Mouse (Mus musculus): ENCODE data around the gene Prkca. TPM values are rescaled to one million over a fixed set of nuclear protein-coding genes. Genes with fewer than 3 reads are reported as not detected.

The Prkca gene
- polyA plus RNA-seq, 1 experiment = 2.2 TPM

DNA sequence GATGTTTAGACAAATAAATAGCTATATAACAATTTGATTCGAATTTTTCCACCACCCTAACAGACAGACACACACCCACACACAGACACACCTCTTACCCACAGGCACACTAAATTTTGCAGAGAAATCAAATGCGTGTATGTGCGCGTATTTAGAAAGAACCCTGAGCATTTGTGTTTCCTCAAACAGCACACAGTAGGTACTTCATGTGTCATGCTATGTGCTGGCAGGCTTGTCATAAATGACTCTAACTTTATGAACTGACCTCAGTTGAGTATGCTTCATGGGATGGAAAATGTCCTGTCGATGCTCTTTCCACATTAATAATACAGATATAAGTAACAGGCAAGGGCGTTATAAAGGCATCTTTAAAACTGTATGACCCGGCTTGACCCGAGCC, 17.8 kb downstream of the Prkca start:
- Histone ChIP-seq H3K4me1 (ENCODE audit: control insufficient read depth, insufficient read depth, low read length) (no peaks in the 10 kb centered on the region), H3K27me3 (ENCODE audit: control insufficient read depth, insufficient read depth, low read length) (no peaks in the 10 kb centered on the region), H3K4me3 (ENCODE audit: control insufficient read depth, low read depth, low read length) (no peak overlapping the region), H3K36me3 (ENCODE audit: control insufficient read depth, insufficient read depth, low read length) (no peaks in the 10 kb centered on the region), H3K27ac (ENCODE audit: control insufficient read depth, insufficient read depth, low read depth, low read length) (no peak overlapping the region)
- TF ChIP-seq POLR2A (IDR thresholded peaks at IDR 0.05; ENCODE audit: control insufficient read depth, low read depth, low read length) (no peak), CTCF (IDR thresholded peaks at IDR 0.05; ENCODE audit: control insufficient read depth, insufficient read depth, insufficient replicate concordance, low read depth, low read length) (no peak)

DNA sequence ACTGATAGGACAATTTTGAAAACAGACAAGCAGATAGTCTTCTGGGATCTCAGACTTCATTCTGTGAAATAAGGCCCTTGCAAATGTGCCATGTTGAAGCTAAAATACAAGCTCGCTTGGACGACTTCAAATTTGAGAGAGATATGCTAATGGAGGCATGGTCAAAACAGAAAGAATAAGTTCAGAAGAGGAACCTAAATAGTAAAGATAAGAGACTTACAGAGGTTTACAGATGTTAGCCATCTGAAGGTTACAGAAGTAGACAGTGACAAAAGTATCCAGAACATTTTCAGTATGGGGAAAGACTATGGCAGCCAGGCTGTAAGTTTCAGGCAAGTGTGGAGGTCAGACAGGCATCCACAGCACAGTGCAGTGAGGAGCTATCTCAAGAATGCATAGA, 21.6 kb downstream of the Prkca start:
- no peaks in the 10 kb centered on the region for H3K27me3 ChIP-seq (ENCODE audit: control insufficient read depth, insufficient read depth, low read length)
- TF ChIP-seq POLR2A (IDR thresholded peaks at IDR 0.05; ENCODE audit: control insufficient read depth, low read depth, low read length) (no peak), CTCF (IDR thresholded peaks at IDR 0.05; ENCODE audit: control insufficient read depth, insufficient read depth, insufficient replicate concordance, low read depth, low read length) (no peak)

DNA sequence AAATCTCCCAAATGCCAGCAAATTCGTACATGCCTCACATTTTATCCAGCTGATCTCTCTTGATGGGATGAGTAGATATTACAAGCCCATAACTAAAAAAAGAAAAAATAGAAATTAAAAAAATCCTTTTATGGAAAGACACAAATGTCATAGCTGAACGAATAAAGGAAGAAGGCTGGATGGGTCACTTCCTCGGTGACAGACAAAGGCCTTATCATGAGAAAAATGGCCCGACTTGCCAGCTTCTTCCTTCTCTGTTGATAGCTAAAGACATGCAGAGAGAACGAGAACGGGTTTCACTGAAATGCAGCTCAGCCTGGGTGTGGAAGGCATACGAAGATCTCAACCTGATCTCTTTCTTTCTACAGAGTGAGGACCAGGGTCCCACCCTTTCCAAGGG, 23.2 kb downstream of the Prkca start:
- no peaks in the 10 kb centered on the region for H3K4me1 ChIP-seq (ENCODE audit: control insufficient read depth, insufficient read depth, low read length)
- no peaks in the 10 kb centered on the region for H3K36me3 ChIP-seq (ENCODE audit: control insufficient read depth, insufficient read depth, low read length)
- TF ChIP-seq POLR2A (IDR thresholded peaks at IDR 0.05; ENCODE audit: control insufficient read depth, low read depth, low read length) (no peak), CTCF (IDR thresholded peaks at IDR 0.05; ENCODE audit: control insufficient read depth, insufficient read depth, insufficient replicate concordance, low read depth, low read length) (no peak)
- no peak overlapping the region for H3K4me3 ChIP-seq (ENCODE audit: control insufficient read depth, low read depth, low read length)
- no peaks in the 10 kb centered on the region for H3K27me3 ChIP-seq (ENCODE audit: control insufficient read depth, insufficient read depth, low read length)
- no peak overlapping the region for H3K27ac ChIP-seq (ENCODE audit: control insufficient read depth, insufficient read depth, low read depth, low read length)

More for the DNA sequence above, 21.6 kb downstream of the Prkca start:
- Histone ChIP-seq H3K27ac (ENCODE audit: control insufficient read depth, insufficient read depth, low read depth, low read length) (no peak overlapping the region), H3K36me3 (ENCODE audit: control insufficient read depth, insufficient read depth, low read length) (no peaks in the 10 kb centered on the region), H3K4me3 (ENCODE audit: control insufficient read depth, low read depth, low read length) (no peak overlapping the region), H3K4me1 (ENCODE audit: control insufficient read depth, insufficient read depth, low read length) (no peaks in the 10 kb centered on the region)

DNA sequence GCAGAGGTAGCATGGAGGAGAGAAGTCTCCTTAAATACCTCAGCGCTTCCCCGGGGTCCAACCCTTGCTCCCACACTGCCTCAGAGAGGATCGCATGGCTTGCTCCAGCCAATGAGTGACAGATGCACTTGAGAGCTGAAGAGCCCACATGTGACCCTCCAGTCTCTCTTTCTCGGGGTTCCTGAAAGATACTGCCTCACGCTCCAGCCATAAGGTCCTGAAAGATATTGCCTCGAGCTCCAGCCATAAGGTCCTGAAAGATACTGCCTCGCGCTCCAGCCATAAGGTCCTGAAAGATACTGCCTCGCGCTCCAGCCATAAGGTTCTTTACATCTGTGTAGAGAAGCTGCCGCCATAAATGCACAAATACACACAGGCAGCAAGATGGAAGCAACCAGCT, 24.6 kb downstream of the Prkca start:
- H3K4me3 ChIP-seq (ENCODE audit: control insufficient read depth, low read depth, low read length) = no peak overlapping the region
- TF ChIP-seq POLR2A (IDR thresholded peaks at IDR 0.05; ENCODE audit: control insufficient read depth, low read depth, low read length) = no peak
- TF ChIP-seq CTCF (IDR thresholded peaks at IDR 0.05; ENCODE audit: control insufficient read depth, insufficient read depth, insufficient replicate concordance, low read depth, low read length) = no peak
- H3K36me3 ChIP-seq (ENCODE audit: control insufficient read depth, insufficient read depth, low read length) = no peaks in the 10 kb centered on the region
- no peaks in the 10 kb centered on the region for H3K4me1 ChIP-seq (ENCODE audit: control insufficient read depth, insufficient read depth, low read length)
- H3K27ac ChIP-seq (ENCODE audit: control insufficient read depth, insufficient read depth, low read depth, low read length) = no peak overlapping the region
- H3K27me3 ChIP-seq (ENCODE audit: control insufficient read depth, insufficient read depth, low read length) = no peaks in the 10 kb centered on the region

DNA sequence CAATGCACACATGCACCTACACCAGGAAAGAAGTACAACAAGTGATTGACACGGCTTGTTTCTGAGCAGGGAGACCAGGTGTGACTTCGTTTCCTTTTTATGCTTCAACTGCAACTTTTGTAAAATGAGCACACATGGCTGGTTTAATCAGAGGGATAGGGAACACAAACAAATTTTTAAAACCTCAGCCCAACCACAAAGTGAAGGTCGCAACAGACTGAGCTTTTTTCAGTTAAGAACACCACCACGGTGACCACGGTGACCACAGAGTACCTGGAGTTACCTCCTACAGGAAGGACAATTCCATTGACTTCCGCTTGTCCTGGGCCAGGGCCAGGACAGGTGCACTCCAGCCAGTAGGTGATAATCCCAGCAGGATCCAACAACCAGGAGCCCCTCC, 25.9 kb downstream of the Prkca start:
- Histone ChIP-seq H3K27me3 (ENCODE audit: control insufficient read depth, insufficient read depth, low read length) (no peaks in the 10 kb centered on the region), H3K27ac (ENCODE audit: control insufficient read depth, insufficient read depth, low read depth, low read length) (no peak overlapping the region), H3K4me1 (ENCODE audit: control insufficient read depth, insufficient read depth, low read length) (no peaks in the 10 kb centered on the region), H3K36me3 (ENCODE audit: control insufficient read depth, insufficient read depth, low read length) (no peaks in the 10 kb centered on the region), H3K4me3 (ENCODE audit: control insufficient read depth, low read depth, low read length) (no peak overlapping the region)
- TF ChIP-seq CTCF (IDR thresholded peaks at IDR 0.05; ENCODE audit: control insufficient read depth, insufficient read depth, insufficient replicate concordance, low read depth, low read length) = no peak
- TF ChIP-seq POLR2A (IDR thresholded peaks at IDR 0.05; ENCODE audit: control insufficient read depth, low read depth, low read length) = no peak

DNA sequence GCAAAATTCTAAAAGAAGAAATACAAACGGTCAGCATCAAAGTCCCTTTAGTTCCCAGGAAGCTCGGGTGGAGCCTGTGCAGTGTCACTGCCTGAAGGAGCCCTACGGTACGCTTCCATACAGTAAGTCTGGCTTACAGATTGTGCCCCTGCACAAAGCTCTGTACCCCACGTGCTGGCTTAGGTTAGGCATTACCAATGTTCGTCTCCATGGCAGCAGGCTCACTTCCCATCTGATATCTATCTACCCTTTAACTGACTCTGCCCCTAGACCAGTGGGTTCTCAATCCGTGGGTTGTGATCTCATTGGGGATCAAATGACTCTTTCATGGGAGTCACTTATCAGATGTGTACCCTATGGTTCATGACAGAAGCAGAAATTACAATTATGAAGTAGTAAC, 28.0 kb downstream of the Prkca start:
- Histone ChIP-seq H3K36me3 (ENCODE audit: control insufficient read depth, insufficient read depth, low read length) (no peaks in the 10 kb centered on the region), H3K4me1 (ENCODE audit: control insufficient read depth, insufficient read depth, low read length) (no peaks in the 10 kb centered on the region), H3K27ac (ENCODE audit: control insufficient read depth, insufficient read depth, low read depth, low read length) (no peak overlapping the region), H3K4me3 (ENCODE audit: control insufficient read depth, low read depth, low read length) (no peak overlapping the region), H3K27me3 (ENCODE audit: control insufficient read depth, insufficient read depth, low read length) (no peaks in the 10 kb centered on the region)
- TF ChIP-seq CTCF (IDR thresholded peaks at IDR 0.05; ENCODE audit: control insufficient read depth, insufficient read depth, insufficient replicate concordance, low read depth, low read length) (no peak), POLR2A (IDR thresholded peaks at IDR 0.05; ENCODE audit: control insufficient read depth, low read depth, low read length) (no peak)

DNA sequence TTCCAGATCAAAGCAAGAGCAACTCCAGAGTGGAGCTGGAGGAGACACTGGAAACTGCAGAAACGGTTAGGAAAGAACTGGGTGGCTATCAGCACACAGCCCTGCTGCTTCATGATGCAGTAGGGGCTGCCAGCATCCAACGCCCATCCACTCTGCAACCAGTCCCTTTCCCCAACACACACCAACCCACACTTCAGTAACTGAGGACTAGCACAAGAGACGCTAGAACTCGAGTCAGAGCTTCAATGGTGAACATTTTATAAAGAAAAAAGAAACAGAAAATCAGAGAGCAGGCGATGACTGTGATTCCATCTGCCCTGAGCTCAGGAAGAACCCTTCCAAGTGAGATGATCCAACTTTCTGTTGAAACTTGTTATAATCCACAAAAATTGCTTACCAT, 31.2 kb downstream of the Prkca start:
- Histone ChIP-seq H3K27me3 (ENCODE audit: control insufficient read depth, insufficient read depth, low read length) (no peaks in the 10 kb centered on the region), H3K4me1 (ENCODE audit: control insufficient read depth, insufficient read depth, low read length) (peaks cover under 1% of the 10 kb centered on the region; the same call in 1 of the 2 replicates), H3K4me3 (ENCODE audit: control insufficient read depth, low read depth, low read length) (no peak overlapping the region), H3K27ac (ENCODE audit: control insufficient read depth, insufficient read depth, low read depth, low read length) (no peak overlapping the region), H3K36me3 (ENCODE audit: control insufficient read depth, insufficient read depth, low read length) (no peaks in the 10 kb centered on the region)
- no peak for TF ChIP-seq CTCF (IDR thresholded peaks at IDR 0.05; ENCODE audit: control insufficient read depth, insufficient read depth, insufficient replicate concordance, low read depth, low read length)
- no peak for TF ChIP-seq POLR2A (IDR thresholded peaks at IDR 0.05; ENCODE audit: control insufficient read depth, low read depth, low read length)

DNA sequence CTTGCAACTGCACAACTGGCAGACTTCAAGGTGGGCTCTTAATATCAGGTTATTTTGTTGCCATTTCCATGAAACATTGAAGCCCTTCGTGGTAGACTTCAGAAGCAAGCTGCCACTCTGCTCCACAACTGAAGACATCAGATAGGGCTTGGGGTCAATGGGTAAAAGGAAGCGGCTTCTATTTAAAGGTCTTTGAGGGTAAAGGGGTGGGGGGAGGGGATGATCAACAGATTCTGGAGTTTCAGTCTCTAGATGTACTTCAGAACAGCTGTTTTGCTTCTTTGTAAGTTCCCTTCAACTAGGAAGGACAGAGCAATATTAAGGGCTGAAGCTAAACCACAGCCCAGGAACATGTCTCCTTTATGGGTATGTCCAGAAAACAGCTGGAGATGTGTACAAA, 31.8 kb downstream of the Prkca start:
- Histone ChIP-seq H3K4me3 (ENCODE audit: control insufficient read depth, low read depth, low read length) (no peak overlapping the region), H3K36me3 (ENCODE audit: control insufficient read depth, insufficient read depth, low read length) (no peaks in the 10 kb centered on the region), H3K27ac (ENCODE audit: control insufficient read depth, insufficient read depth, low read depth, low read length) (no peak overlapping the region), H3K4me1 (ENCODE audit: control insufficient read depth, insufficient read depth, low read length) (peaks cover 3% of the 10 kb centered on the region), H3K27me3 (ENCODE audit: control insufficient read depth, insufficient read depth, low read length) (no peaks in the 10 kb centered on the region)
- TF ChIP-seq POLR2A (IDR thresholded peaks at IDR 0.05; ENCODE audit: control insufficient read depth, low read depth, low read length) = no peak
- TF ChIP-seq CTCF (IDR thresholded peaks at IDR 0.05; ENCODE audit: control insufficient read depth, insufficient read depth, insufficient replicate concordance, low read depth, low read length) = no peak
